Mouse (Mus musculus): ENCODE results near the gene Hoxa13.

Hoxa13 gene

DNA sequence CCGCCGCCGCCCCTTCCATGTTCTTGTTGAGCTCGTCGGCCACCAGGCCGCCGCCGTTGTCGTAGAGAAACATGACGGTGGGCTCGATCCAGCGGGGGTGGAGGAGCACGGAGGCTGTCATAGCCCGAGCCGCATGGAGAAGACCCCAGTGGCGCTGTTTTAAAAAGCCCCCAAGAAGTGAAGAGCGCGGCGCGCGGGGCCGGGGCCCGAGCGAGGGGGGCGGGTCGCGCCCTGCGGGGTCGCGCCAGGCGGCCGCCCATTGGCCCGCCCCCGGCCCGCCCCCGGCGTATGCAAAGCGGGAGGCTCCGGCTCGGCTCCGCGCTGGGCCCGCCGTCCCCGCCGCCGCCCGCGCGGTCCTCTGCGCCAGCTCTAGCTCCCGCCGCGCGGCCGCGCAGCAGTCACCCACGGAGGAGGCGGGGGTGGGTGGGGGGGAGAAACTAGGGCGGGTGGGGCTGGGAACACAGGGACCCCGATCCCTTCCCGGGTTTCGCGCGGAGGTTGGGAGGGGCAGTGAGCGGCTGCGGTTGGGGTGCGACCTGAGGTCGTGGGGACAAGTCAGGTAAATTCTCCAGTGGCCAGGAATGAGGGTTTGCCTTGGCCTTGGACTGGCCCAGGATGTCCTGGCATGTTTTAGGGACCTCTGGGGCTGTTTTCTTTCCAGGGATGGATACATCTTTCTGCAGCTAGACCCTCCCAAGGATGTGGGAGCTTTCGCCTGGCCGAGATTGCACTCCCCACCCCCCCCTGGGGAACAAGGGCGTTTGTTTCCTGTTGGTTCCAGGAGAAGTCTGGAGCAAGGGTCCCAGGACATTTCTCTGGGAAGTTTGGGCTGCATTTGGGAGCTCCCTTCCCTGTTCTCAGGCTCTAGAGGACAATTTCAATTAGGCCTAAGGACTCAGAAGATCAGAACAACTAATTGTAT, at the start of gene Hoxa13:
TSS of gene Hoxa13 (minus strand) at position 227 of the 922 bp plus-strand sequence.
- DNase-seq = peak; percentile 34

- DNase-seq = no peak
Measured at GRCm38 (mm10) chr6:52310366-52310765, 49.7 kb upstream of the Hoxa13 start.

DNA sequence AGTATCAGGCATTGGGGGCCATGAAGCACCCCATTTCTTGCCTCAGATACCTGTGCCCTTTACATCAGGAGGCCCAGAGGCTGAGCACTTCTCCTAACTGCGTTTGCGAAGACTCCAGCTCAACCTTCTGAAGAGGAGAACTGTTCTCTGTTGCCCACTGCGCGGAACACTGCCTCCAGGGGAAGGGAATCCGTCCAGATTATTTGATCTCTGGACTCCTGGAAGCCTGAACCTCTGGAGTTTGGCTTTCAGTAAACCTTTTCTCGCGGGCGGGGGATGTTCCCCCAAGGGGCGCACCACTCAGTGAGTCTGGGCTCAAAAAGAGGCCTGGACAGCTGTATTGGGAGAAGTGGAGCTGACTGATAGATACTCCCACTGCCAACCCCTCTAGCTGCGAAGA, 49.1 kb upstream of the Hoxa13 start:
- no peak for DNase-seq

DNA sequence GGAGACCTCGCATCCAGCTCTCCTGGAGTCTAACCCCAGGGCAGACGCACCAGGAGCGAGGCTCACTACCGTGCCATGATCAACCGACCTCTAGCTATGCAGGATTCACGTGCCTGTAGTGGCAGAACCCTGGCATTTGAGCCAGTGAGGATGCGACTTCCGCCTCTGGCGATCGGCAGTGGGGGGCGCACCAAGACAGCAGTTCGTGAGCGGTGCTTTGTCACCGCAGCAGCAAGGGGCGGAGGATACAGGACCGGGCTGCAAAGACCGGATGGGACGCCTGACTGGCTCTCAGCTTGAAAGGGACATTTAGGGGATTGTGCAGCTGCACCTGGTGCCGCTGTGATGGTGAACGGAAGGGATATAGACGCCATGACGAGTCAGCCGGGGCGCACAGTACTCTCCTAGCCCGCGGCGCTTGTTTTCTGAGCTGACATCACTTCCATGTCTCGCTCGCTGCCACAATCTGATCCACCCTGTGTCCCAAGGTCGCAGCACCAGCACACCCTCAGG, 45.3 kb upstream of the Hoxa13 start:
- peak; percentile 50 for DNase-seq

GRCm38 (mm10) chr6:52303426-52303825, 42.7 kb upstream of the Hoxa13 start:
- no peak for DNase-seq

- DNase-seq = no peak
Measured at GRCm38 (mm10) chr6:52300806-52301205, 40.1 kb upstream of the Hoxa13 start.

- no peak for DNase-seq
Measured at GRCm38 (mm10) chr6:52298511-52298910, 37.8 kb upstream of the Hoxa13 start.

- no peak for DNase-seq
Measured at GRCm38 (mm10) chr6:52294616-52295015, 33.9 kb upstream of the Hoxa13 start.

DNA sequence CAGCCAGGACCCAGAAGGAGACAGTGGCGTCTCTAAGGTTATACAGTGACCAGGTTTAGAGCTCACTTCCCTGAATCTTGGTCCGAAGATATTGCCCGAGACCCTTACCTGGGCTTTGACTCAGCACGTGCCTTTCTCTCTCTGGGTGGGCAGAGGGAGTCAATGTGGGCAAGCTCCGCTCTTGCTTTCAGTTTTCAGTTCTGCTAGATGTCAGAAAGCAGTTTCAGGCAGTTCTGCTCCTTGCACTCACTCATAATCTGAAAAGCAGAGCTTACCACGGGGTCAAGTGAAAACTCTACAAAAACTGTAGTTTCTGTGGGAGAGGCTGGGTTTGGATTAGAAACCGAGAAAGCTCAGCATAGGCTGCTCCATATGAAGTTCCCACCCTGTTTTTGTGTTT, 31.6 kb upstream of the Hoxa13 start:
- DNase-seq = no peak

- no peak for DNase-seq
Measured at GRCm38 (mm10) chr6:52291021-52291860, 30.6 kb upstream of the Hoxa13 start.

- DNase-seq = no peak
Measured at GRCm38 (mm10) chr6:52290186-52290585, 29.5 kb upstream of the Hoxa13 start.

DNA sequence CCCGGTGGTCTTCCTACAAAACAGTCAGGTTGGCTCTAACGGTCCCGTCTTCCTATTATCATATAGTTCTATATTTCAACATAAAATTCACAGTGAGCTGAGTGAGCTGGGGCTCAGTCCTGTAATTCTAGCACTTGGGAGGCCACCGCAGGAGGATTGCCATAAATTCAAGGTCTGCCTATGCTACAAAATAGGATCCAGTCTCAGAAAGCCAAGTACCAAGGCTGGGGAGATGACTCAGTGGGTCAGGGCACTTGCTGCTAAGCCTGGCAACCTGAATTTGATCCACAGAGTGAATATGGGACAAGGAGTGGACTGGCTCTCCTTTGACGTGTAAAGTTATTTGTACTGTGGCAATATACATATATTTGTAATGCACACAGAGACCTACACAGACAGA, 23.2 kb upstream of the Hoxa13 start:
- DNase-seq = no peak

- no peak for DNase-seq
Measured at GRCm38 (mm10) chr6:52281084-52281483, 20.4 kb upstream of the Hoxa13 start.

DNA sequence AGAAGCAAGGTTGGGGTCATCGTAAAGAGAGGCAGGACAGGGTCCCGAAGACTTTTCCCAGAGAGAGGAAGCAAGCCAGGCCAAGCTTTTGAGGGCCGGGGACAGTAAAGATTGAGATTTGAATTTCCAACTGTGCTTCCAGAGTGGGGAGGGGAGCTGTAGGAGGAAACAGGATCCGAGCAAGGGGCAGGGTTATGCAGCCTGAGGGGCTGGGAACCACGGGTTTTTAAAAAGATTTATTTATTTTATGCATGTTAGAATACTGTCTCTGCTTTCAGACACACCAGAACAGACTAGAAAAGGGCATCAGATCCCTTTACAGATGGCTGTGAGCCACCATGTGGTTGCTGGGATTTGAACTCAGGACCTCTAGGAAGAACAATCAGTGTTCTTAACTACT, 16.2 kb upstream of the Hoxa13 start:
- DNase-seq = no peak

DNA sequence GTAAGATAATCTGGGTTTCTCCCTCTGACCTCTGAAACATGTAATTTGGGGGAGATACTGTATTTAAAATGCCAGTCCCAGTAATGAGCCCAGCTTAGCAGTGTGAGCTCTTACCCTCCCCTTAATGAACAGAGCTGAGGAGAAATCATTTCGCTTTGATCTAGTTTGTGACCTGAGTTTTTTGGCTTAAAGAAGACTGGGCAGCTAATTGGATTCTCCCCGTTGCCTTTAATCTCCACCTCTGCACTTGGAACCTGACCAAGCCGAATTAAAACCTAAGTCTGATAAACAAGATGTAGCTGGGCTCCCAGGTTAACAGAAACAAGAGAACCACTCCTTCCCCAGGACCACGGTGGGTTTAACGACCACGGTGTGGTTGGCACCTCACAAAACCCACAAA, 15.7 kb upstream of the Hoxa13 start:
- DNase-seq = no peak

- no peak for DNase-seq
Measured at GRCm38 (mm10) chr6:52275563-52276280, 15.0 kb upstream of the Hoxa13 start.

DNA sequence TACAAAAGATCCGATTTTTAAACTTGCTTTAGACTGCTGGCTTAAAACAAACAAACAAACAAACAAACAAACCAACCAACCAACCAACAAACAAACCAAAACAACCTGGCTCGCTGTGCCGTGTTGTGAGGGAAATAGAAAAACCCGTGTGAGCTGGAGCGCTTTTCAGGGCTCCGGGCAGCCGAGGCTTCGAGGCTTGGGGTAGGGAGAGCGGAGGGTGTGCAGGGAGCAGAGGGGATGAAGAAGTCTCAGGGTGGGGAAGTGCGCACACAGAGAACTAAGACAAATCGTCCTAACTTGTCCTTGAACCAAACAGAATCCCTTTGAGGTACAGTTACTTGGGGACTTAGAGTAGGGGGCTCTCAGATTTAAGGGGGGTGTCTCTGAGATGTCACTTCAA, 13.9 kb upstream of the Hoxa13 start:
- no peak for DNase-seq

- DNase-seq = no peak
Measured at GRCm38 (mm10) chr6:52273656-52274280, 13.1 kb upstream of the Hoxa13 start.

GRCm38 (mm10) chr6:52272766-52273655, 12.3 kb upstream of the Hoxa13 start:
- DNase-seq = no peak

GRCm38 (mm10) chr6:52270494-52271480, 10.1 kb upstream of the Hoxa13 start:
- DNase-seq = no peak
